Mouse (Mus musculus): ENCODE measurements around the gene Rpl12. TPM values are rescaled to one million over a fixed set of nuclear protein-coding genes. Genes with fewer than 3 reads are reported as not detected.

Rpl12 gene
- total RNA-seq, 2 experiments from 2014 or later, result 120 to 122 TPM

DNA sequence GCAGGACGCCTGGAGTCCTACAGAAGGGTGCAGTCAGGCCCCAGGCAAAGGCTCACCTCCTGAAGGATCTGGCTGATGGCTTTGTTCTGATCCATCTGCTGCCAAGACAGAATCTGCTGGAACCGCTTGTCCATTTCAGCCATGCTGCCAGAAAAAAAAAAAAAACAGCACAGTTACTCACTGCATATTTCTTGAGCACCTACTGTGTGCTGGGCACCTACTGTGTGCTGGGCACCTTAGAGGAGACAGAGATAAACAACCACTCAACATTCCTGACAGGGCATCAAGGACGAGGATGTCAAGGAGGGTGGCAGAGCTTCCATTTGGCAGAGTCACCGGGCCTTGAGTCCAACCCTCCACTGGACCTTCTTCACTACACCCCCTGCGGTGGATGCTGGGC, 22.6 kb upstream of the Rpl12 start:
- DNase-seq (ENCODE audit: low spot score in 2 of 2), result no peak

DNA sequence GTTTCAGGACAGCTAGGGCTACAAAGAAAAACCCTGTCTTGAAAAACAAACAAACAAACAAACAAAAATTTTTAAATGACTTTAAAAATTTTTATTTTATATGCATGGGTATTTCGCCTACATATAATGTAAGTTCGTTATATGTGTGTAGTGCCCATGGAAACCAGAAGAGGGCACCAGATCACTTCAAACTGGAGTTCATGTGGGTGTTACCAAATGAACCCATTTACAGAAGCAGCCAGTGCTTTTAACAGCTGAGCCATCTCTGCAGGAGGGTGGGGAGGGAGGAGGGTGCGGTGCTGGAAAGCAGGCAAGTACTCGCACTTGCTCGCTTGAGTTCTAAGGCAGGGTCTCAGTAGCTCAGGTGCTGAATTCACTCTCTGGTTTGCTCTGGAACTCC, 21.9 kb upstream of the Rpl12 start:
- peak in 1 of 2 experiments; percentile 72 for DNase-seq (ENCODE audit: low spot score in 2 of 2)

GRCm38 (mm10) chr2:32940483-32940882, 20.9 kb upstream of the Rpl12 start:
- DNase-seq (ENCODE audit: low spot score in 2 of 2), result no peak

- DNase-seq (ENCODE audit: low spot score in 2 of 2), result no peak
Measured at GRCm38 (mm10) chr2:32947454-32947853, 13.9 kb upstream of the Rpl12 start.

DNA sequence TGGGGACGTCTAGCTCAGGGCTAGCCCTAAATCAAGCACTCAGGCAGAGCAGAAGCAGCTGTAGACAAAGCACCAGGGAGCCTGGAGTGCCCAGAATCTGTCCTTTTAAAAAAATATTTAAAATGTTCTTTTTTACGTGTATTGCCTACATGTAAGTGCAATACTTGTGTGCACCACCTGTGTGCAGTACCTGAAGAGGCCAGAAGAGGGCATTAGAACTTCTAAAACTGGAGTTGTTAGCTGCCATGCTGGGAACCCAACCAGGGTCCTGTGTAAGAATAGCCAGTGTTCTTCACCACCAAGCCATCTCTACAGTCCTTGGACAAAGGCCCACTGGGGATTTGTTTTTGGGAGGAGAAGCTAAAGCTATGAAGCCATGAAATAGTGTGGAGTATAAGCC, 6.8 kb upstream of the Rpl12 start:
- no peak for DNase-seq (ENCODE audit: low spot score in 2 of 2)

DNA sequence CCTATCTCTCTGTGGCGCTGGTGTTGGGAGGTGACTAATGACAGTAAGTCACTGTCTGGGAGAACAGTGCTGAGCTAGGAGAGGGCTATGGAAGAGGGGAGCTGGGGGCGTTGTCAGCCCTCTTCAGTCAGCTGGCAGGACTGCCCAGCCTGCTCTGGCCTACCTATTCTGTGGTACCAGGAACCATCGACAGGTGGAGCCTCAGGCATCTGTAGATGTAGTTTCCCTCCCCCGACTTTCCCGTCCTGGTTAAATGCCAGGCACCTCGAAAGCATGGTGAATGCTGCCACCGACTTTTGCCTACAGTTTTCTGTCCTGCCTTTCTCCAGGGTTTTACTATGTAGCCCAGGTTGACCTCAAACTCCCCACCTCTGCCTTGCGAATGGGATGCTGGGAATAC, 4.0 kb upstream of the Rpl12 start:
- no peak for DNase-seq (ENCODE audit: low spot score in 2 of 2)

DNA sequence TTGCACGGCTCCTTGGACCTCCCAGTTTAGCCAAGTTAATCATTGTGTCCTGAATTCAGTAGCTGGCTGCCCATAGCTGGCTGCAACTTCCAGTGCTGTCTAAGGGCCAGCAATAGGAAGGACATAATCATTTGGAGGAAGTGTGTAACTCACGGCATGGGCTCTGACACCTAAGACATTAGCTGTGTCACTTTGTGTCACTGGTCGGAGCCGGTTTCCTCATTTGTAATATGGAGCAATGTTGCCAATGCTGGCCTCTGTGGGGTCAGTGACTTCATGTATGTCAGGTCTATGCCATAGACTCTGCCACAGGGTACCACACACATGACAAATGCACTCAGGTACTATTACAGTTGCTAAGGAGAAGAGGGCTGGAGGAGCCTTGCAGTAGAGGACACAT, 1.1 kb upstream of the Rpl12 start:
- no peak for DNase-seq (ENCODE audit: low spot score in 2 of 2)

DNA sequence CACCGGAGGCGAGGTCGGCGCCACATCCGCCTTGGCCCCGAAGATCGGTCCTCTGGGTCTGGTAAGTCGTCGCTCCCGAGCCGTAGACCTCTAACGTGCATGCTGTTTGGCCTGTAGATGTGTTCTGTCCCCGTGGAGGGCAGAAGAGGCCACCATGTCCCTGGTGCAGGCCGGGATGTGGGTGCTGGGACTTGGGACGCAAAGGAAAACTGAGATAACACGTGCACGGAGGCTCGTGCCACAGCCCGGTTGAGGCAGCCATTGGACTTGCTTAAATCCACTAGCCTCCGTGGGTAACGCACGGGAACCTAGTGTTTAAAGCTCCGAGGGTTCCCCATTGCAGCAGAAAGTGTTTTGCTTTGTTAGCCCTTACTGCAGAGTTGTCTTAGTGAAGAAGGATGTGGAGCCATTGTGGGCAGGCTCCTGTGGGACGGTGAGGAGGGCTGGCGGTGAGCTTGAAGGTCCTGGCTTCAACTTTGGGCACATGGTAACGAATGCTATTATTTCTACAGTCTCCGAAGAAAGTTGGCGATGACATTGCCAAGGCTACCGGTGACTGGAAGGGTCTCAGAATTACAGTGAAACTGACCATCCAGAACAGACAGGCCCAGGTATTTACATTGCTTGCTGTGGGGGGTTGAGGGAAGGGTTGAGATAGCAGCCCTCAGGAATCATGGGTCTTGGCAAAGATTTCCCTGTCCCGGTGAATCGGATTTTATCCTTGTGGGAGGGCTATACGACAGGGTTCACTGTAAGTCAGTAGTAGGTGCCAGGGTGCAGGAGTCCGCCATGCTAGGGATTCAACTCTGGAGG, 909 bp downstream of the Rpl12 start:
- peak in 1 of 2 experiments; percentile 50 for DNase-seq (ENCODE audit: low spot score in 2 of 2)

DNA sequence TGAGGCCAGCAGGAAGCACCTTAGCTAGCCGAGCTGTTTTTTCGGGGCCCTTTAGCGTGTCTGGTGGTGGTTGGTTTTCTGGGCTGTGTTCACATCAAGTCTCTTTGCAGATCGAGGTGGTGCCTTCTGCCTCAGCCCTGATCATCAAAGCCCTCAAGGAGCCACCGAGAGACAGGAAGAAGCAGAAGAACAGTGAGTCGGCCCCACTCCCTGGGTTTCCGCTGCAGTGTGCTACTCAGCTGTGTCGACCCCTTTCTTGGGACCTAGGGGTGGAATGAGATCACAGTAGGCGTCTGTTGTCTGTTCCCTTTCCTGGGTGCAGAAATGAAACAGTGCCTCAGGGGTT, 1.5 kb downstream of the Rpl12 start:
- DNase-seq (ENCODE audit: low spot score in 2 of 2), result no peak

DNA sequence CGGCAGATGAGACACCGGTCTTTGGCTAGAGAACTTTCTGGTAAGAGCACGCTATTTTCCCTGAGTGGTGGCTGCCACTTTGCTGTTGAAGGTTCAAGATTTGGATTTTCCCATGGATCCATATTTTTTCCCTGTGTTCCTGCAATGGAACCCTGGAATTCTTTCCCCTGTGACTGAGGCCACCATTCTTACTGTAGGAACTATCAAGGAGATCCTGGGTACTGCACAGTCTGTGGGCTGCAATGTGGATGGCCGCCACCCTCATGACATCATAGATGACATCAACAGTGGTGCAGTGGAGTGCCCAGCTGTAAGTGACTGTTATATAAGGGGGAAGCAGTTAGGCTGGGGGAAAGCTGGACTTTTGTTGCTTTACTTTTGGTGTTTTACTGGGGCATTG, 2.2 kb downstream of the Rpl12 start:
- no peak for DNase-seq (ENCODE audit: low spot score in 2 of 2)

DNA sequence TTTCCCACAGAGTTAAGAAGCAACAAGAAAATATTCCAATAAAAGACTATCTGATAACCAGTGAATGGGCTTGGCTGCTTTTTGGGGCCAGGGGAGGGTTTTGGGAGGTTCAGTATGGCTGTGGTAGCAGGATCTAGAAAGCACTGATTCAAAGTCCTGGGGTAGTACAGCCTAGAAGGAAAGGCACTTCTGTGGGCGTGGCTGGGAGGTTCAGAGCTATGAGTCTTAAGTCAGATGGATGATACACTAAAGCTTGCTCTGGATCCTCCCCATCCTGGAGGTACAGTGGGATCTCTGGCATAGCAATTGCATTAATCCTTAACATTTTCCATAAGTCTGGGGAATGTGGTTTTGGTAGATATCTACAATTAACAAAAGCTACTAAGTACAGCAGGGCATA, 2.6 kb downstream of the Rpl12 start:
- no peak for DNase-seq (ENCODE audit: low spot score in 2 of 2)

- no peak for DNase-seq (ENCODE audit: low spot score in 2 of 2)
Measured at GRCm38 (mm10) chr2:32964659-32965457, 3.5 kb downstream of the Rpl12 start.

- no peak for DNase-seq (ENCODE audit: low spot score in 2 of 2)
Measured at GRCm38 (mm10) chr2:32965511-32966183, 4.3 kb downstream of the Rpl12 start.

DNA sequence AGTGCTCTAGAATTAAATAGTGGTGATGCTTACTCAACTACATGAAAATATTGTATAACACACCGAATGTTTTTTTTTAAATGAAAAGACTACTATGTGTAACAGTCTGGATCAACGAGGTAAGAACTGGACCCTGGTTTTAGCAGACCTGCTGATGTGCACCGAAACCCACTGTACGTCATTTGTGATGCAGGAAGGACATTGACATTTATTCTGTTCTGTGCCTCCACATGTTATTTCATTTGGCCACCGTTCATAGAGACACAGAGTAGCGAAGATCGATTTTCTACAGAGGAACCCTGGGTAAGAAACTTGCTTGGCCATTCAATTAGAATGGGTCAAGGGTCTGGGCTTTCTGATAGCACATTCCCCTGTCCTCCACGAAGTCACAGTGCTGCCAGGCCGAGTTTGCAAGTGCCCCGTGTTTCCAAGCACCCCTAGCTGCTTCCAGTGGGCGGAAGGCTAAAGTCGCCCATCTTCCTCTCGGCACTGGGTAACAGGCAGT, 4.9 kb downstream of the Rpl12 start:
- DNase-seq (ENCODE audit: low spot score in 2 of 2), result no peak

GRCm38 (mm10) chr2:32966689-32967631, 5.6 kb downstream of the Rpl12 start:
- peak; percentile 88 to 90 for DNase-seq (ENCODE audit: low spot score in 2 of 2)

GRCm38 (mm10) chr2:32968024-32968614, 6.8 kb downstream of the Rpl12 start:
- no peak for DNase-seq (ENCODE audit: low spot score in 2 of 2)

- no peak for DNase-seq (ENCODE audit: low spot score in 2 of 2)
Measured at GRCm38 (mm10) chr2:32969326-32969725, 8.0 kb downstream of the Rpl12 start.

- DNase-seq (ENCODE audit: low spot score in 2 of 2), result no peak
Measured at GRCm38 (mm10) chr2:32971235-32971634, 9.9 kb downstream of the Rpl12 start.

GRCm38 (mm10) chr2:32974216-32974615, 12.9 kb downstream of the Rpl12 start:
- no peak for DNase-seq (ENCODE audit: low spot score in 2 of 2)

- DNase-seq (ENCODE audit: low spot score in 2 of 2), result no peak
Measured at GRCm38 (mm10) chr2:32977114-32977513, 15.8 kb downstream of the Rpl12 start.
